19 mouse cellular contexts compared by ENCODE assay signal in genomic region chr11:4312180-4312579, GRCm38 (mm10). TPM values are rescaled to one million over a fixed set of nuclear protein-coding genes. Genes with fewer than 3 reads are reported as not detected.
A peak's percentile ranks its signal among the peaks of the same experiment; 100 is the strongest.
DNase-seq lines count a peak whose midpoint lies in the region; ATAC-seq lines count a peak whose summit lies in the region.
"Had no signal": no experiment of that assay in that cellular context is flagged by ENCODE, and none has a peak within 500 bp of the region (broad histone marks: within the 10 kb centered on the region; RNA-seq: fewer than 3 reads in every experiment).

No protein-coding gene starts in this region.

- 0 out of 2 replicates have a peak, but pooled peaks have one; percentile 50 for ATAC-seq in erythroblast, adult 5-6 weeks (replicated peaks; ENCODE audit: low FRiP score, poor library complexity, severe bottlenecking)
- ATAC-seq: activated CD4-positive, CD25-positive, alpha-beta regulatory T cell, adult 4 months; CD4-positive, CD25-positive, alpha-beta regulatory T cell, adult 4 months; Patski had no signal

- peak; percentile 66 for DNase-seq in heart, adult 11 months
- no peak for DNase-seq in heart, adult 9 months (ENCODE audit: low spot score in 2 of 2)
- peak; percentile 28 for DNase-seq in testis, postnatal 10 days (ENCODE audit: low spot score)
- DNase-seq in testis, postnatal 14 days (ENCODE audit: low spot score): no peak
- no peak for DNase-seq in urinary bladder, postnatal 14 days (ENCODE audit: low spot score)
- DNase-seq: adrenal gland, adult 2 months; adrenal gland, adult 8-10 months; adrenal gland, postnatal 10 days; adrenal gland, postnatal 14 days; adrenal gland, postnatal 25 days; adrenal gland, postnatal 36 days; B cell, adult 2 months; cerebellum, adult 11 months; cerebellum, adult 11-12 months; cerebellum, adult 18-20 months had no signal

RNA-seq across cellular contexts. Expression of gene Lif, which starts 54.8 kb away (rescaled TPM):
- not detected in 2 replicates for total RNA-seq in erythroblast, adult 5-6 weeks (2015; ENCODE audit: low replicate concordance)
- not detected in 2 replicates for total RNA-seq in erythroblast, adult 5-6 weeks (2017; ENCODE audit: low replicate concordance)

Comparison
In these comparisons a context has a peak if more than half of its experiments do, and no peak if none do; other contexts are left out.
1. DNase-seq: peak in heart, adult 11 months (single experiment) and testis, postnatal 10 days (single experiment); none in heart, adult 9 months (0 of 2), testis, postnatal 14 days (single experiment) and urinary bladder, postnatal 14 days (single experiment).